Mouse (Mus musculus): Measurements from ENCODE around the gene Nin. TPM values are rescaled to one million over a fixed set of nuclear protein-coding genes. Genes with fewer than 3 reads are reported as not detected.

Gene Nin
- 1.6 TPM for polyA plus RNA-seq (2015; fragmentation: Illumina TruSeq; extraction: RNeasy Lipid Tissue Mini Kit (QIAGEN cat#74804); ENCODE audit: insufficient read depth, low read depth, low replicate concordance)

GRCm38 (mm10) chr12:70113351-70113750 is at the start of gene Nin:
Gene Nin (minus strand): TSS chr12:70113717.

GRCm38 (mm10) chr12:70153842-70154241 is 40.3 kb upstream of the Nin start, which contains the start of gene Abhd12b:
Gene Abhd12b (plus strand): TSS chr12:70154142.

GRCm38 (mm10) chr12:69986786-69987497 is 126.6 kb downstream of the Nin start, which contains the start of gene Sav1:
Gene Sav1 (minus strand): TSS chr12:69987002.

Other genes starting within 250 kb of the Nin start
- gene Atl1, start 221.1 kb downstream of the Nin start, polyA plus RNA-seq (2015; fragmentation: Illumina TruSeq; extraction: RNeasy Lipid Tissue Mini Kit (QIAGEN cat#74804); ENCODE audit: insufficient read depth, low read depth, low replicate concordance), result 0.72 TPM
- gene Map4k5, start 220.5 kb downstream of the Nin start, polyA plus RNA-seq (2015; fragmentation: Illumina TruSeq; extraction: RNeasy Lipid Tissue Mini Kit (QIAGEN cat#74804); ENCODE audit: insufficient read depth, low read depth, low replicate concordance), result 6.8 TPM
- gene Sav1, start 126.7 kb downstream of the Nin start, polyA plus RNA-seq (2015; fragmentation: Illumina TruSeq; extraction: RNeasy Lipid Tissue Mini Kit (QIAGEN cat#74804); ENCODE audit: insufficient read depth, low read depth, low replicate concordance), result 9.3 TPM
- gene Abhd12b, start 40.4 kb upstream of the Nin start, polyA plus RNA-seq (2015; fragmentation: Illumina TruSeq; extraction: RNeasy Lipid Tissue Mini Kit (QIAGEN cat#74804); ENCODE audit: insufficient read depth, low read depth, low replicate concordance), result not detected
- gene Pygl, start 117.8 kb upstream of the Nin start, polyA plus RNA-seq (2015; fragmentation: Illumina TruSeq; extraction: RNeasy Lipid Tissue Mini Kit (QIAGEN cat#74804); ENCODE audit: insufficient read depth, low read depth, low replicate concordance), result 5.4 TPM
- gene Trim9, start 233.9 kb upstream of the Nin start, polyA plus RNA-seq (2015; fragmentation: Illumina TruSeq; extraction: RNeasy Lipid Tissue Mini Kit (QIAGEN cat#74804); ENCODE audit: insufficient read depth, low read depth, low replicate concordance), result 0.59 TPM